In the genomic region with DNA sequence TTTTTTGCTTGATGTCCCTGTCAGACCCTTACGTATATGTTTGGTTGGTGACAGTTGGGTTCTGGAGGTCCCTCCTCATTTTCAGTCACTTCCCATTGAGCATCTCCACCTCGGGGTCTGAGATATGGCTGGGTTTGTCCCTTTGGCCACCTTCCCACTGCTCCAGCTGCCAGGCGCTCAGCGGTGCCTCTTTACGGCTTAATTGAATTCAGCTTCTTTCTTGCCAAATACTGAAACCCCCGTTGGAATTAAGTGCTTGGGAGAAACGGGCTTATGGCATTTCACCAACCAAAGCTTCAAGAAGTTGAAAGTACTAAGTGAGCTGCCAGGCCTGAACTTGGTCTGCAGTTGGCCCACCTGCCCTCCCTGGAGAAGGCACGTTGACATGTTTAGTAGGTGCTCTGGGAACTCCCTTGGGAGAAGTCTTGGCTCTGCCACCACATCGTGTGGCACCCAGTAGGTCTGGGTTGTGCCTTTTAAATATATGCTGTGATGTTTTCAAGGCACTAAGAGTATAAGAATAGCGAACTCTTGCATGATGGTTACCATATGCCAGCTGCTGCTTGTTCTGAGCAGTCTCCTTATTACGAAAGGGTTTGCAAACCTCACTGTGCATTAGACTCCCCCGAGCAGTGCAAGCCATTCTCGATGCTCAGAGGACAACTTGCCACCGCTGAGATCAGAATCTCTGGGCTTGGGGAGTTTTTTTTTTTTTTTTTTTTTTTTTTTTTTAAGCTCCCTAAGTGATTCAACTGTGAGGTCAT, we compare ENCODE assay signal across 26 mouse cellular contexts. TPM values are rescaled to one million over a fixed set of nuclear protein-coding genes. Genes with fewer than 3 reads are reported as not detected.
DNase-seq lines count a peak whose midpoint lies in the region; ATAC-seq and TF ChIP-seq lines count a peak whose summit lies in the region.
"Had no signal": no experiment of that assay in that cellular context is flagged by ENCODE, and none has a peak within 500 bp of the region (broad histone marks: within the 10 kb centered on the region; RNA-seq: fewer than 3 reads in every experiment).

No protein-coding gene starts in this region.

- no peaks in the 10 kb centered on the region for H3K4me1 ChIP-seq in hindbrain, postnatal 0 days (ENCODE audit: insufficient read depth, low read length)
- H3K4me1 ChIP-seq in hindbrain, embryonic 12.5 days: no peaks in the 10 kb centered on the region
- H3K4me1 ChIP-seq in lung, embryonic 16.5 days (replicated peaks; ENCODE audit: control insufficient read depth, insufficient read depth, low read length): no peaks in the 10 kb centered on the region
- peaks cover 2 to 9% of the 10 kb centered on the region in 2 experiments; a peak in 2 of 4 replicates for H3K4me1 ChIP-seq in ES-E14 (ENCODE audit: control insufficient read depth in 2 of 2, insufficient read depth in 2 of 2, low read length in 2 of 2, poor library complexity in 1 of 2)
- H3K4me1 ChIP-seq: forebrain, embryonic 10.5 days; heart, embryonic 10.5 days had no signal

- 0 out of 2 replicates have a peak, but pooled peaks have one; percentile 35 for ATAC-seq in hindbrain, postnatal 0 days
- ATAC-seq in hindbrain, embryonic 12.5 days (ENCODE audit: low FRiP score): no peak
- ATAC-seq in lung, embryonic 16.5 days (ENCODE audit: low read depth): peak; percentile 85
- ATAC-seq: hindbrain, embryonic 16.5 days; midbrain, embryonic 15.5 days had no signal

- H3K36me3 ChIP-seq in hindbrain, postnatal 0 days (ENCODE audit: insufficient read depth, low read length): no peaks in the 10 kb centered on the region
- H3K36me3 ChIP-seq in hindbrain, embryonic 12.5 days: no peaks in the 10 kb centered on the region
- no peaks in the 10 kb centered on the region for H3K36me3 ChIP-seq in lung, embryonic 16.5 days (ENCODE audit: control insufficient read depth, insufficient read depth, low read length)
- H3K36me3 ChIP-seq in ES-E14 (ENCODE audit: control insufficient read depth, insufficient read depth, low read length, poor library complexity, severe bottlenecking): no peaks in the 10 kb centered on the region
- H3K36me3 ChIP-seq: embryonic facial prominence, embryonic 15.5 days; forebrain, embryonic 10.5 days; G1E; heart, embryonic 10.5 days; midbrain, embryonic 15.5 days; stomach, embryonic 15.5 days had no signal

- H3K4me3 ChIP-seq in hindbrain, postnatal 0 days (ENCODE audit: low read length): no peak overlapping the region
- no peak overlapping the region for H3K4me3 ChIP-seq in hindbrain, embryonic 12.5 days
- no peak overlapping the region for H3K4me3 ChIP-seq in lung, embryonic 16.5 days (ENCODE audit: low read length)
- H3K4me3 ChIP-seq in ES-E14 (ENCODE audit: insufficient read depth in 1 of 2, low read depth in 1 of 2, low read length in 2 of 2, poor library complexity in 1 of 2, severe bottlenecking in 1 of 2): no peak overlapping the region
- H3K4me3 ChIP-seq: embryonic facial prominence, embryonic 15.5 days; forebrain, embryonic 10.5 days; heart, embryonic 10.5 days; midbrain, embryonic 15.5 days; stomach, embryonic 15.5 days had no signal

- H3K27ac ChIP-seq in hindbrain, postnatal 0 days: no peak overlapping the region
- H3K27ac ChIP-seq in hindbrain, embryonic 12.5 days: no peak overlapping the region
- peak overlapping the region; percentile 44; the same call in 1 of the 2 replicates for H3K27ac ChIP-seq in lung, embryonic 16.5 days (ENCODE audit: low read length)
- H3K27ac ChIP-seq in ES-E14 (ENCODE audit: insufficient read depth, low read depth, low read length, poor library complexity, severe bottlenecking): no peak overlapping the region
- H3K27ac ChIP-seq: embryonic facial prominence, embryonic 15.5 days; forebrain, embryonic 10.5 days; heart, embryonic 10.5 days; midbrain, embryonic 15.5 days; stomach, embryonic 15.5 days had no signal

- 34% methylated on average over 14 of the region's 14 CpGs for WGBS in hindbrain, postnatal 0 days
- 79% methylated on average over 14 of the region's 14 CpGs for WGBS in hindbrain, embryonic 12.5 days
- WGBS in lung, embryonic 16.5 days: 49% methylated on average over 14 of the region's 14 CpGs

- no peaks in the 10 kb centered on the region for H3K27me3 ChIP-seq in hindbrain, postnatal 0 days (ENCODE audit: insufficient read depth, low read length)
- H3K27me3 ChIP-seq in hindbrain, embryonic 12.5 days: no peaks in the 10 kb centered on the region; the same call in 1 of the 2 replicates
- no peaks in the 10 kb centered on the region for H3K27me3 ChIP-seq in lung, embryonic 16.5 days (ENCODE audit: control insufficient read depth, insufficient read depth, low read depth, low read length)
- H3K27me3 ChIP-seq: embryonic facial prominence, embryonic 15.5 days; midbrain, embryonic 15.5 days; stomach, embryonic 15.5 days had no signal

- peak; percentile 83 for DNase-seq in hindbrain, postnatal 0 days (ENCODE audit: low spot score)
- DNase-seq in lung, postnatal 25 days (ENCODE audit: low spot score): no peak
- no peak for DNase-seq in ES-E14 (ENCODE audit: low read depth, low spot score)
- peak; percentile 72 for DNase-seq in MN1 (ENCODE audit: low spot score)
- no peak for DNase-seq in kidney, postnatal 10 days
- DNase-seq: cerebellum, adult 18-20 months; gastrocnemius, postnatal 36 days; heart, postnatal 10 days; kidney, adult 2 months; kidney, postnatal 25 days; layer of hippocampus, adult 9-11 months; retina, postnatal 1 day; spleen, adult 18-20 months; thymus, postnatal 14 days had no signal

- H3K4me2 ChIP-seq in hindbrain, postnatal 0 days (ENCODE audit: low read depth, low read length): no peak overlapping the region
- H3K4me2 ChIP-seq in hindbrain, embryonic 12.5 days (replicated peaks): no peak overlapping the region
- H3K4me2 ChIP-seq in lung, embryonic 16.5 days (ENCODE audit: low read depth, low read length): no peak overlapping the region
- H3K4me2 ChIP-seq: embryonic facial prominence, embryonic 15.5 days; liver, embryonic 11.5 days; midbrain, embryonic 15.5 days; stomach, embryonic 15.5 days had no signal

- no peaks in the 10 kb centered on the region for H3K9me3 ChIP-seq in hindbrain, postnatal 0 days (ENCODE audit: low read length)
- H3K9me3 ChIP-seq in hindbrain, embryonic 12.5 days (replicated peaks): no peaks in the 10 kb centered on the region
- H3K9me3 ChIP-seq in lung, embryonic 16.5 days (ENCODE audit: control insufficient read depth, low read length): no peaks in the 10 kb centered on the region
- H3K9me3 ChIP-seq in ES-E14 (ENCODE audit: control insufficient read depth, insufficient read depth, low read depth, low read length): no peaks in the 10 kb centered on the region
- H3K9me3 ChIP-seq: embryonic facial prominence, embryonic 15.5 days; forebrain, embryonic 10.5 days; heart, embryonic 10.5 days; midbrain, embryonic 15.5 days; stomach, embryonic 15.5 days had no signal

- no peak for TF ChIP-seq CTCF in hindbrain, postnatal 0 days (IDR thresholded peaks at IDR 0.05; ENCODE audit: low read depth)

- no peak overlapping the region for H3K9ac ChIP-seq in hindbrain, postnatal 0 days (replicated peaks; ENCODE audit: low read length)
- H3K9ac ChIP-seq in hindbrain, embryonic 12.5 days: no peak overlapping the region
- no peak overlapping the region for H3K9ac ChIP-seq in lung, embryonic 16.5 days (ENCODE audit: low read length)
- H3K9ac ChIP-seq in ES-E14 (ENCODE audit: insufficient read depth, low read depth, low read length, poor library complexity, severe bottlenecking): no peak overlapping the region
- H3K9ac ChIP-seq: embryonic facial prominence, embryonic 15.5 days; midbrain, embryonic 15.5 days; stomach, embryonic 15.5 days had no signal

- in situ Hi-C loops in ES-E14 (cut with MboI; ENCODE audit: low sequenced_read_pairs in 2 of 2, unreplicated experiment in 2 of 2): no loop called here

TF ChIP-seq in ES-E14, 5 proteins besides CTCF, POLR2A, EP300 and RAD21:
- TF ChIP-seq ZNF384 (IDR thresholded peaks at IDR 0.05; ENCODE audit: low read depth, low read length) (peak; percentile 50; the same call in 1 of the 2 replicates), HCFC1 (IDR thresholded peaks at IDR 0.05; ENCODE audit: borderline replicate concordance, insufficient read depth, low read length) (no peak)

RNA-seq across cellular contexts. Expression of a gene that starts 32.2 kb away (rescaled TPM):
- total RNA-seq in hindbrain, postnatal 0 days (2014; rRNA removed): not detected in 2 replicates
- polyA plus RNA-seq in hindbrain, postnatal 0 days (2015; fragmentation: Nextera tagmentation; extraction: Ambion mirVana): not detected in 2 replicates
- not detected in 2 replicates for polyA plus RNA-seq in hindbrain, embryonic 12.5 days (2016; fragmentation: Nextera tagmentation; extraction: Ambion mirVana)
- 0.15 and 0.24 TPM in 2 replicates for polyA plus RNA-seq in lung, embryonic 16.5 days (2015; fragmentation: Nextera tagmentation; extraction: Ambion mirVana)
- 0.21 TPM in 1 of 2 replicates, not detected in the other for total RNA-seq in ES-E14 (2012; rRNA removed)
- total RNA-seq: common myeloid progenitor, adult 5-6 weeks; heart, postnatal 10 days; left cerebral cortex, postnatal 14 days had no signal
- polyA plus RNA-seq: embryonic facial prominence, embryonic 15.5 days; forebrain, embryonic 10.5 days; G1E; heart, embryonic 10.5 days; hindbrain, embryonic 16.5 days; liver, embryonic 11.5 days; midbrain, embryonic 15.5 days; stomach, embryonic 15.5 days had no signal

Comparison
In these comparisons a context has a peak if more than half of its experiments do, and no peak if none do; other contexts are left out.
1. DNase-seq: peak in hindbrain, postnatal 0 days (single experiment) and MN1 (single experiment); none in lung, postnatal 25 days (single experiment), ES-E14 (single experiment) and kidney, postnatal 10 days (single experiment).